Comparison of ENCODE assay signal across 25 mouse cellular contexts in the genomic region with DNA sequence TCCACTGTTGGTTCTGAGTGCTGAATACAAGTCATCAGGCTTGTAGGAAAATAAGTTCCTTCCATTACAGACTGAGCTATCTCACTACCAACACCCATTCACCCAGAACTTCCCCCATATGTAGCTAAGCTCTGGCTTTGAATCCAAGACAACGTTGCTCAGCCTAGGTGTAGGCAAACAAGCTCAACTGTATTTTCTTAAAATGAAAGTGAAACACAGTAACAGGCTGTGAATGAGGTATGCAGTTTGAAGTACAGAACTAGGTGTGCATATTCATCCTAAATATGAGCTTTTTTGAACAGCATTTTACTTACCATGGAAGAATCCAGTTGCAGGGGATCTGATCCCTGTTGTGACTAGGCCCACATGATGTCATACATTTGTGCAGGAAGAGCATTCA. TPM values are rescaled to one million over a fixed set of nuclear protein-coding genes. Genes with fewer than 3 reads are reported as not detected.
A peak's percentile ranks its signal among the peaks of the same experiment; 100 is the strongest.
DNase-seq lines count a peak whose midpoint lies in the region; ATAC-seq lines count a peak whose summit lies in the region.
"Had no signal": no experiment of that assay in that cellular context is flagged by ENCODE, and none has a peak within 500 bp of the region (broad histone marks: within the 10 kb centered on the region; RNA-seq: fewer than 3 reads in every experiment).

No protein-coding gene starts in this region.

- H3K27me3 ChIP-seq in midbrain, embryonic 16.5 days (ENCODE audit: control insufficient read depth, insufficient read depth, low read depth, low read length): no peaks in the 10 kb centered on the region
- H3K27me3 ChIP-seq: embryonic facial prominence, embryonic 13.5 days; embryonic facial prominence, embryonic 15.5 days; forebrain, embryonic 12.5 days; Patski had no signal

- intact Hi-C loops in heart, postnatal 14 days (cut with DNase I): no loop called here

- H3K27ac ChIP-seq in midbrain, embryonic 16.5 days (ENCODE audit: low read length): no peak overlapping the region
- H3K27ac ChIP-seq: embryonic facial prominence, embryonic 13.5 days; embryonic facial prominence, embryonic 15.5 days; forebrain, embryonic 10.5 days; forebrain, embryonic 12.5 days had no signal

- no peaks in the 10 kb centered on the region for H3K9me3 ChIP-seq in midbrain, embryonic 16.5 days (replicated peaks; ENCODE audit: control insufficient read depth, low read length, poor library complexity, severe bottlenecking)
- H3K9me3 ChIP-seq: embryonic facial prominence, embryonic 13.5 days; embryonic facial prominence, embryonic 15.5 days; forebrain, embryonic 10.5 days; forebrain, embryonic 12.5 days; G1E had no signal

- H3K4me2 ChIP-seq in midbrain, embryonic 16.5 days (ENCODE audit: low read length): no peak overlapping the region
- H3K4me2 ChIP-seq: embryonic facial prominence, embryonic 13.5 days; embryonic facial prominence, embryonic 15.5 days; forebrain, embryonic 12.5 days had no signal

- no peak for DNase-seq in heart, postnatal 14 days
- DNase-seq: adrenal gland, adult 2 months; adrenal gland, postnatal 10 days; adrenal gland, postnatal 25 days; B cell, adult 2 months; cerebellum, adult 11 months; cerebellum, adult 18-20 months; cerebellum, adult 8-10 months; cerebellum, adult 9-11 months; cerebellum, postnatal 14 days; cerebellum, postnatal 36 days; embryo, embryonic 11 days had no signal

- H3K9ac ChIP-seq in midbrain, embryonic 16.5 days (ENCODE audit: low read depth, low read length): no peak overlapping the region
- H3K9ac ChIP-seq: embryonic facial prominence, embryonic 13.5 days; embryonic facial prominence, embryonic 15.5 days; forebrain, embryonic 12.5 days had no signal

- peak; percentile 65 for ATAC-seq in CD4-positive, CD25-positive, alpha-beta regulatory T cell, adult 4 months
- peak; percentile 66 for ATAC-seq in activated CD4-positive, CD25-positive, alpha-beta regulatory T cell, adult 4 months
- peak; percentile 60 for ATAC-seq in inflammation-experienced regulatory T-cells, adult 6 months
- no peak for ATAC-seq in midbrain, embryonic 16.5 days
- ATAC-seq: forebrain, embryonic 14.5 days; forebrain, embryonic 16.5 days; Patski had no signal

- H3K36me3 ChIP-seq in midbrain, embryonic 16.5 days (ENCODE audit: control insufficient read depth, insufficient read depth, low read length): peaks cover 12% of the 10 kb centered on the region; the same call in 1 of the 2 replicates

- no peak overlapping the region for H3K4me3 ChIP-seq in midbrain, embryonic 16.5 days (ENCODE audit: low read depth, low read length)
- H3K4me3 ChIP-seq: embryonic facial prominence, embryonic 13.5 days; embryonic facial prominence, embryonic 15.5 days; erythroblast, embryonic 14.5 days; forebrain, embryonic 10.5 days; forebrain, embryonic 12.5 days had no signal

- H3K4me1 ChIP-seq in midbrain, embryonic 16.5 days (ENCODE audit: control insufficient read depth, insufficient read depth, low read length): 0 out of 2 replicates have a peak, but pooled peaks cover under 1% of the 10 kb centered on the region
- H3K4me1 ChIP-seq: embryonic facial prominence, embryonic 13.5 days; embryonic facial prominence, embryonic 15.5 days; forebrain, embryonic 10.5 days; forebrain, embryonic 12.5 days had no signal

- WGBS in midbrain, embryonic 16.5 days: 95% methylated on average over 1 of the region's 1 CpGs

RNA-seq across cellular contexts. Expression of a gene that starts 14.8 kb away (rescaled TPM):
- 10 to 100 TPM; 67.5 to 77.7 TPM for polyA plus RNA-seq in CD4-positive, CD25-positive, alpha-beta regulatory T cell, adult 4 months (2017; shearing (Covaris generic))
- 10 to 100 TPM; 50.2 to 59.9 TPM for polyA plus RNA-seq in activated CD4-positive, CD25-positive, alpha-beta regulatory T cell, adult 4 months (2017; shearing (Covaris generic))
- polyA plus RNA-seq in inflammation-experienced regulatory T-cells, adult 6 months (2017; shearing (Covaris generic)): 10 to 100 TPM; 50.7 to 93.2 (median 65.7) TPM
- 10 to 100 TPM; 41.0 to 42.9 TPM for total RNA-seq in heart, postnatal 14 days (2021)
- polyA plus RNA-seq in midbrain, embryonic 16.5 days (2015; fragmentation: Nextera tagmentation; extraction: Ambion mirVana): 69.3 and 79.3 TPM in 2 replicates
